Mouse (Mus musculus) MEL (cell line): Measurements from ENCODE around the gene Klf16. TPM values are rescaled to one million over a fixed set of nuclear protein-coding genes. Genes with fewer than 3 reads are reported as not detected.

Source experiments
- DNase-seq: peaks from one replicate; pipeline ENCODE4 v3.0.0; 2011; ENCODE audit warnings: low read depth, low spot score
- H3K27ac ChIP-seq: 2 replicates; pipeline ENCODE4 v1.5.1; 2012; ENCODE audit warnings: low read depth, mild to moderate bottlenecking, control low read depth, low read length, moderate library complexity; ENCODE audit not compliant: control insufficient read depth
- H3K27me3 ChIP-seq, 2 experiments: fragments of 150-350 bp in 1 of 2; sonication (generic) in 1 of 2; 2 replicates each; pipeline ENCODE4 v1.6.1; 2012; ENCODE audit warnings: low read length in 2 of 2, mild to moderate bottlenecking in 2 of 2, improper control_type of control experiment in 1 of 2, moderate library complexity in 1 of 2; ENCODE audit not compliant: insufficient read depth in 2 of 2, control insufficient read depth in 1 of 2
- H3K36me3 ChIP-seq, 2 experiments: 2 replicates each; pipeline ENCODE4 v1.6.1; 2012 to 2014; ENCODE audit warnings: low read length in 2 of 2, improper control_type of control experiment in 1 of 2, inconsistent platforms in 1 of 2, mild to moderate bottlenecking in 1 of 2; ENCODE audit not compliant: insufficient read depth in 2 of 2, control insufficient read depth in 1 of 2
- H3K4me1 ChIP-seq, 2 experiments: fragments of 150-350 bp in 1 of 2; sonication (generic) in 1 of 2; 2 replicates each; pipeline ENCODE4 v1.6.1; 2012; ENCODE audit warnings: low read length in 2 of 2, improper control_type of control experiment in 1 of 2, mild to moderate bottlenecking in 1 of 2; ENCODE audit not compliant: insufficient read depth in 2 of 2, control insufficient read depth in 1 of 2
- H3K4me3 ChIP-seq, 2 experiments: fragments of 150-350 bp in 1 of 2; sonication (generic) in 1 of 2; 2 replicates each; pipeline ENCODE4 v1.5.1; 2012; ENCODE audit warnings: low read depth in 2 of 2, low read length in 2 of 2, mild to moderate bottlenecking in 2 of 2, moderate library complexity in 2 of 2, control low read depth in 1 of 2, improper control_type of control experiment in 1 of 2; ENCODE audit not compliant: control insufficient read depth in 1 of 2, insufficient read depth in 1 of 2
- H3K79me2 ChIP-seq: 2 replicates; pipeline ENCODE4 v1.6.1; 2012; ENCODE audit warnings: mild to moderate bottlenecking, low read length, moderate library complexity; ENCODE audit not compliant: control insufficient read depth, poor library complexity, insufficient read depth
- H3K9ac ChIP-seq: 2 replicates; pipeline ENCODE4 v1.6.1; 2012; ENCODE audit warnings: low read depth, mild to moderate bottlenecking, control low read depth, low read length, moderate library complexity; ENCODE audit not compliant: control insufficient read depth, poor library complexity, severe bottlenecking
- H3K9me3 ChIP-seq: fragments of 150-350 bp; sonication (generic); replicated peaks from 2 replicates; pipeline ENCODE4 v1.6.1; 2012; ENCODE audit warnings: mild to moderate bottlenecking, low read length, improper control_type of control experiment, moderate library complexity; ENCODE audit not compliant: insufficient read depth
- BHLHE40 ChIP-seq: IDR thresholded peaks from 2 replicates; pipeline ENCODE4 v1.6.1; 2012; ENCODE audit warnings: low read depth, mild to moderate bottlenecking, inconsistent platforms, low read length, improper control_type of control experiment, borderline replicate concordance
- CHD2 ChIP-seq: IDR thresholded peaks from 2 replicates; pipeline ENCODE4 v1.6.1; 2011; ENCODE audit warnings: low read length, improper control_type of control experiment
- CTCF ChIP-seq, 3 experiments: IDR thresholded peaks in 2 of 3; conservative IDR thresholded peaks in 1 of 3; 2 replicates each; pipeline ENCODE4 v1.5.1; 2011 to 2012; ENCODE audit warnings: low read length in 3 of 3, low read depth in 2 of 3, mild to moderate bottlenecking in 2 of 3, improper control_type of control experiment in 1 of 3, inconsistent platforms in 1 of 3, mixed read lengths in 1 of 3, moderate library complexity in 1 of 3; ENCODE audit not compliant: control insufficient read depth in 1 of 3, insufficient read depth in 1 of 3, poor library complexity in 1 of 3, severe bottlenecking in 1 of 3
- E2F4 ChIP-seq: IDR thresholded peaks from 2 replicates; pipeline ENCODE4 v1.6.1; 2011; ENCODE audit warnings: low read depth, low read length, improper control_type of control experiment, borderline replicate concordance
- ELF1 ChIP-seq: IDR thresholded peaks from 2 replicates; pipeline ENCODE4 v1.6.1; 2014; ENCODE audit warnings: low read depth, mild to moderate bottlenecking, inconsistent platforms, low read length, improper control_type of control experiment, moderate library complexity
- GABPA ChIP-seq: IDR thresholded peaks from 2 replicates; pipeline ENCODE4 v1.6.1; 2012; ENCODE audit warnings: low read depth, mild to moderate bottlenecking, inconsistent platforms, low read length, improper control_type of control experiment, moderate library complexity
- GATA1 ChIP-seq: IDR thresholded peaks from 2 replicates; pipeline ENCODE4 v1.6.1; 2011; ENCODE audit warnings: low read depth, low read length, improper control_type of control experiment
- MAX ChIP-seq: IDR thresholded peaks from 2 replicates; pipeline ENCODE4 v1.6.1; 2011; ENCODE audit warnings: low read length, improper control_type of control experiment
- MAZ ChIP-seq: IDR thresholded peaks from 2 replicates; pipeline ENCODE4 v1.6.1; 2012; ENCODE audit warnings: low read depth, mild to moderate bottlenecking, inconsistent platforms, low read length, improper control_type of control experiment
- MXI1 ChIP-seq: IDR thresholded peaks from 2 replicates; pipeline ENCODE4 v1.6.1; 2011; ENCODE audit warnings: mild to moderate bottlenecking, low read depth, low read length, improper control_type of control experiment
- MYB ChIP-seq: IDR thresholded peaks from 2 replicates; pipeline ENCODE4 v1.6.1; 2011; ENCODE audit warnings: mild to moderate bottlenecking, low read depth, low read length, improper control_type of control experiment
- NELFE ChIP-seq: IDR thresholded peaks from 2 replicates; pipeline ENCODE4 v1.6.1; 2011; ENCODE audit warnings: low read depth, low read length, improper control_type of control experiment
- POLR2AphosphoS2 ChIP-seq: IDR thresholded peaks from 2 replicates; pipeline ENCODE4 v1.6.1; 2011; ENCODE audit warnings: low read length, improper control_type of control experiment
- POLR2AphosphoS5 ChIP-seq: IDR thresholded peaks from 2 replicates; pipeline ENCODE4 v1.6.1; 2012; ENCODE audit warnings: low read depth, borderline replicate concordance, mild to moderate bottlenecking, inconsistent platforms, low read length, moderate library complexity, mixed read lengths
- RCOR1 ChIP-seq: IDR thresholded peaks from 2 replicates; pipeline ENCODE4 v1.6.1; 2012; ENCODE audit warnings: low read depth, mild to moderate bottlenecking, inconsistent platforms, low read length, improper control_type of control experiment
- SIN3A ChIP-seq: IDR thresholded peaks from 2 replicates; pipeline ENCODE4 v1.6.1; 2012; ENCODE audit warnings: low read length, improper control_type of control experiment, inconsistent platforms
- SMC3 ChIP-seq: IDR thresholded peaks from 2 replicates; pipeline ENCODE4 v1.6.1; 2011; ENCODE audit warnings: low read depth, low read length, improper control_type of control experiment
- TBP ChIP-seq: IDR thresholded peaks from 2 replicates; pipeline ENCODE4 v1.8.0; 2011; ENCODE audit warnings: low read depth, low read length, improper control_type of control experiment
- TCF12 ChIP-seq: IDR thresholded peaks from 2 replicates; pipeline ENCODE4 v1.6.1; 2014; ENCODE audit warnings: low read depth, mild to moderate bottlenecking, inconsistent platforms, low read length, improper control_type of control experiment, moderate library complexity
- UBTF ChIP-seq: IDR thresholded peaks from 2 replicates; pipeline ENCODE4 v1.6.1; 2012; ENCODE audit warnings: low read depth, mild to moderate bottlenecking, inconsistent platforms, low read length, improper control_type of control experiment, moderate library complexity, borderline replicate concordance; ENCODE audit not compliant: insufficient read depth
- USF1 ChIP-seq: IDR thresholded peaks from 2 replicates; pipeline ENCODE4 v1.6.1; 2014; ENCODE audit warnings: low read depth, mild to moderate bottlenecking, inconsistent platforms, low read length, improper control_type of control experiment, moderate library complexity
- USF2 ChIP-seq, 2 experiments: IDR thresholded peaks; 2 replicates each; pipeline ENCODE4 v1.6.1; 2011 to 2012; ENCODE audit warnings: improper control_type of control experiment in 2 of 2, low read length in 2 of 2, borderline replicate concordance in 1 of 2, inconsistent platforms in 1 of 2, low read depth in 1 of 2, mild to moderate bottlenecking in 1 of 2; ENCODE audit not compliant: insufficient read depth in 1 of 2
- ZC3H11A ChIP-seq: IDR thresholded peaks from 2 replicates; pipeline ENCODE4 v1.6.1; 2012; ENCODE audit warnings: low read depth, mild to moderate bottlenecking, inconsistent platforms, low read length, improper control_type of control experiment
- ZKSCAN1 ChIP-seq: IDR thresholded peaks from 2 replicates; pipeline ENCODE4 v1.6.1; 2012; ENCODE audit warnings: low read depth, mild to moderate bottlenecking, inconsistent platforms, low read length, improper control_type of control experiment, moderate library complexity
- ZMIZ1 ChIP-seq: IDR thresholded peaks from 2 replicates; pipeline ENCODE4 v1.6.1; 2012; ENCODE audit warnings: low read depth, mild to moderate bottlenecking, inconsistent platforms, low read length, improper control_type of control experiment, moderate library complexity
- ZNF384 ChIP-seq: IDR thresholded peaks from 2 replicates; pipeline ENCODE4 v1.6.1; 2012; ENCODE audit warnings: low read depth, mild to moderate bottlenecking, inconsistent platforms, low read length, improper control_type of control experiment
- polyA plus RNA-seq, 2 experiments: library from polyadenylated mRNA; stranded (reverse) in 1 of 2; unstranded in 1 of 2; fragments of >175 nt in 1 of 2; fragments of >200 nt in 1 of 2; gene quantifications; 2 replicates each; pipeline versions ENCODE4 v1.2.1 to v1.2.4; 2012; ENCODE audit warnings: low replicate concordance in 2 of 2, low read depth in 1 of 2; ENCODE audit not compliant: insufficient read length in 2 of 2, insufficient read depth in 1 of 2, missing spikeins in 1 of 2
- total RNA-seq: library from RNA; depleted of rRNA; stranded (reverse); fragments of 300-350 nt; gene quantifications from 2 replicates; pipeline ENCODE4 v1.2.3, GENCODE M21; 2012

Gene Klf16
- total and polyA plus RNA-seq, 3 experiments: 37.1 to 51.1 TPM; not detected in 1

DNA sequence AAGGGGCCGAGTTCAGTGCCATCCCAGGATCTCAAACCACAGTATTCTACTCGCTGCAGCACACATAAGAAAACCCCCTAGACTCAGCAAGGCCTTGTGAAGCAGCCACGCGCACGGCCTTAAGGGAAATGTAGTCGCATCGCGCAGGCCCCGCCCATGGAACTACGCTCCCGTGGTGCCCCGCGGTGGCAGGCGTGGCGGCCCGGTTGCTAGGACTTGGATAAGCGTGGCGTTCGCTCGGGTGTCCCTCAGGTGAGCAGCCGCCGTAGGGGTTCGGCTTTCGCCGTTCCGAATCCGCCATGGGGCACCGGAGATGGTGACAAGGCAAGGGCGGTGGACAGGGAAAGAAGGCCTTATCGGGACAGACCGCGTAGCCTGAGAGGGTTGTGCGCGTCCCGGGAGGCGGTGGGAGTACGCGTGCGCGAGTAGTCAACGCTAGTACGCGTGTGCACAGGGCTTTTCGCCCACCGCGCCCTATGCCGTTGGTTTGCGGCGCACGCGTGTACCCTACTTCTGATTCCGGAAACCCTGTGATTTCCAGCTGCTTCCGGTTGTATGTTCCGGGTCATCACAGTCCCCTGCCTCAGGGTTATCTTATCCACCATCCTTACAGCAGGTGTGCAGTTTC, 25.7 kb upstream of the Klf16 start, which contains the start of the genes Scamp4 and Adat3 (continued):
- peak; percentile 95 for TF ChIP-seq SIN3A
- peak; percentile 79 for TF ChIP-seq TBP
- TF ChIP-seq RCOR1: peak; percentile 96
- TF ChIP-seq USF1: 0 out of 2 replicates have a peak, but pooled peaks have one; percentile 27
- TF ChIP-seq NELFE: peak; percentile 94
- peak; percentile 51; the same call in 1 of the 2 replicates for TF ChIP-seq MAZ
- TF ChIP-seq UBTF: no peak
- TF ChIP-seq ZNF384: no peak
- TF ChIP-seq MAX: peak; percentile 80
- TF ChIP-seq USF2 (IDR thresholded peaks at IDR 0.05; ENCODE audit: borderline replicate concordance in 1 of 2, insufficient read depth in 1 of 2, low read depth in 1 of 2, low read length in 2 of 2): no peak

DNA sequence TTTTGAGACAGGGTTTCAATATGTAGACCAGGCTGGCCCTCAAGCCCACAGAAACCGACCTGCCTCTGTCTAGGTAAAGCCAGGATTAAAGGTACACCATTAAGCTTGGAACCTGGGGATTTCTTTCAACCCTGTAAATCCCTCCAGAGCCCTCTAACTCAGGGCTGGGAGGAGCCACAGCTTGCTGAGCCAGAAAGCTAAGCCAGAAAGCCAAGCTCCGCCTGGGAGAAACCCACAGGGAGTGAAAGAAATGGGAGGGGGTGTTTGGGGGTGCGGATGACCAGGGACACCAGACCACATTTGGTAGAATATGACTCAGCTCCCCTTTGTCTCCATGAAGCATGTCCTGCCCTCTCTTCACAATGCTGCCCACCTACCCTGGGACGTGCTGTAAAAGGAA, 19.2 kb upstream of the Klf16 start:
- Histone ChIP-seq H3K9me3 (no peaks in the 10 kb centered on the region), H3K36me3 (no peaks in the 10 kb centered on the region), H3K4me1 (peaks cover 0 to 6% of the 10 kb centered on the region in 2 experiments; a peak in 2 of 4 replicates), H3K27ac (no peak overlapping the region), H3K79me2 (no peaks in the 10 kb centered on the region), H3K4me3 (no peak overlapping the region), H3K9ac (no peak overlapping the region), H3K27me3 (no peaks in the 10 kb centered on the region)
- DNase-seq: no peak
- TF ChIP-seq ZMIZ1 (no peak), TCF12 (no peak), USF1 (no peak), E2F4 (no peak), POLR2AphosphoS5 (no peak), USF2 (IDR thresholded peaks at IDR 0.05; ENCODE audit: borderline replicate concordance in 1 of 2, insufficient read depth in 1 of 2, low read depth in 1 of 2, low read length in 2 of 2) (no peak), GABPA (no peak), BHLHE40 (no peak), SMC3 (no peak), CHD2 (no peak), MYB (no peak), GATA1 (no peak), POLR2AphosphoS2 (no peak), ELF1 (no peak), CTCF (IDR thresholded peaks at IDR 0.05 in 2 of 3, conservative IDR thresholded peaks at IDR 0.05 in 1 of 3; ENCODE audit: control insufficient read depth in 1 of 3, insufficient read depth in 1 of 3, low read depth in 2 of 3, low read length in 3 of 3, poor library complexity in 1 of 3, severe bottlenecking in 1 of 3) (no peak), ZKSCAN1 (no peak), ZC3H11A (no peak), TBP (no peak), MXI1 (no peak)
